Comparison of ENCODE assay signal across 9 mouse cellular contexts in genomic region chr6:51171761-51172160, GRCm38 (mm10).
DNase-seq lines count a peak whose midpoint lies in the region; ATAC-seq and TF ChIP-seq lines count a peak whose summit lies in the region.
"Had no signal": no experiment of that assay in that cellular context is flagged by ENCODE, and none has a peak within 500 bp of the region (broad histone marks: within the 10 kb centered on the region; RNA-seq: fewer than 3 reads in every experiment).

No protein-coding gene starts in this region.

- peaks cover 7% of the 10 kb centered on the region for H3K4me1 ChIP-seq in forebrain, embryonic 11.5 days (replicated peaks; ENCODE audit: control insufficient read depth, insufficient read depth, low read length)
- peaks cover 47% of the 10 kb centered on the region for H3K4me1 ChIP-seq in limb, embryonic 13.5 days
- peaks cover 4% of the 10 kb centered on the region; the same call in 1 of the 2 replicates for H3K4me1 ChIP-seq in midbrain, postnatal 0 days (ENCODE audit: insufficient read depth, low read length)

- intact Hi-C loops in left cerebral cortex, postnatal 4 days (cut with DNase I), result loop anchor here (5.0 kb wide), 1 partner anchor 1051 kb away; the partner anchor contains the start of gene Hoxa7

- no peak for TF ChIP-seq CTCF in midbrain, postnatal 0 days (IDR thresholded peaks at IDR 0.05)

- peaks cover 48% of the 10 kb centered on the region for H3K27me3 ChIP-seq in forebrain, embryonic 11.5 days (ENCODE audit: control insufficient read depth, insufficient read depth, low read length)
- H3K27me3 ChIP-seq in limb, embryonic 13.5 days, result no peaks in the 10 kb centered on the region
- H3K27me3 ChIP-seq in midbrain, postnatal 0 days (ENCODE audit: insufficient read depth, low read length), result peaks cover 43% of the 10 kb centered on the region
- H3K27me3 ChIP-seq: Patski had no signal

- under 1% methylated on average over 22 of the region's 22 CpGs for WGBS in forebrain, embryonic 11.5 days
- under 1% methylated on average over 22 of the region's 22 CpGs for WGBS in limb, embryonic 13.5 days
- 5% methylated on average over 22 of the region's 22 CpGs for WGBS in midbrain, postnatal 0 days

- DNase-seq in left cerebral cortex, postnatal 4 days, result peak; percentile 57
- DNase-seq in left cerebral cortex, adult 18-20 months (ENCODE audit: low spot score in 2 of 2), result no peak
- DNase-seq in forebrain, embryonic 11.5 days (ENCODE audit: low spot score), result peak; percentile 79
- peak; percentile 82 for DNase-seq in heart, postnatal 4 days
- peak; percentile 42 for DNase-seq in midbrain, postnatal 0 days (ENCODE audit: low spot score)
- no peak for DNase-seq in thymus, postnatal 0 days (ENCODE audit: low spot score)

- H3K36me3 ChIP-seq in forebrain, embryonic 11.5 days (ENCODE audit: control insufficient read depth, insufficient read depth, low read length), result no peaks in the 10 kb centered on the region
- H3K36me3 ChIP-seq in limb, embryonic 13.5 days, result no peaks in the 10 kb centered on the region
- H3K36me3 ChIP-seq in midbrain, postnatal 0 days (ENCODE audit: insufficient read depth, low read length), result no peaks in the 10 kb centered on the region

- H3K9me3 ChIP-seq in forebrain, embryonic 11.5 days (ENCODE audit: control insufficient read depth, low read length), result no peaks in the 10 kb centered on the region
- no peaks in the 10 kb centered on the region for H3K9me3 ChIP-seq in limb, embryonic 13.5 days
- H3K9me3 ChIP-seq in midbrain, postnatal 0 days (ENCODE audit: low read length), result no peaks in the 10 kb centered on the region

- no peak overlapping the region for H3K9ac ChIP-seq in forebrain, embryonic 11.5 days (ENCODE audit: low read length)
- H3K9ac ChIP-seq in limb, embryonic 13.5 days, result peak overlapping the region; percentile 68
- H3K9ac ChIP-seq in midbrain, postnatal 0 days (replicated peaks; ENCODE audit: low read length, poor library complexity, severe bottlenecking), result no peak overlapping the region

- peak overlapping the region; percentile 13; the same call in 1 of the 2 replicates for H3K4me2 ChIP-seq in forebrain, embryonic 11.5 days (ENCODE audit: low read depth, low read length, severe bottlenecking)
- peak overlapping the region; percentile 83 for H3K4me2 ChIP-seq in limb, embryonic 13.5 days (replicated peaks)
- 0 out of 2 replicates have a peak overlapping the region, but pooled peaks have one; percentile 28 for H3K4me2 ChIP-seq in midbrain, postnatal 0 days (ENCODE audit: low read depth, low read length, poor library complexity, severe bottlenecking)

- no peak overlapping the region for H3K27ac ChIP-seq in forebrain, embryonic 11.5 days (ENCODE audit: low read depth, low read length)
- peak overlapping the region; percentile 92 for H3K27ac ChIP-seq in limb, embryonic 13.5 days
- H3K27ac ChIP-seq in midbrain, postnatal 0 days (ENCODE audit: low read depth, low read length), result no peak overlapping the region

- ATAC-seq in forebrain, embryonic 11.5 days (replicated peaks; ENCODE audit: low FRiP score), result no peak
- ATAC-seq in limb, embryonic 13.5 days (ENCODE audit: low FRiP score, low read depth), result no peak
- ATAC-seq in midbrain, postnatal 0 days (ENCODE audit: low FRiP score), result no peak
- ATAC-seq in megakaryocyte-erythroid progenitor cell, adult 5-6 weeks (replicated peaks; ENCODE audit: low FRiP score, low TSS enrichment, poor library complexity, severe bottlenecking), result no peak
- ATAC-seq: Patski had no signal

- 0 out of 2 replicates have a peak overlapping the region, but pooled peaks have one; percentile 1 for H3K4me3 ChIP-seq in forebrain, embryonic 11.5 days (ENCODE audit: low read depth, low read length)
- H3K4me3 ChIP-seq in limb, embryonic 13.5 days, result peak overlapping the region; percentile 43
- H3K4me3 ChIP-seq in midbrain, postnatal 0 days (ENCODE audit: low read depth, low read length), result no peak overlapping the region

Comparison
In these comparisons a context has a peak if more than half of its experiments do, and no peak if none do; other contexts are left out.
1. DNase-seq: peak in left cerebral cortex, postnatal 4 days (single experiment), forebrain, embryonic 11.5 days (single experiment), heart, postnatal 4 days (single experiment) and midbrain, postnatal 0 days (single experiment); none in left cerebral cortex, adult 18-20 months (0 of 2) and thymus, postnatal 0 days (single experiment).
2. H3K4me2 ChIP-seq: peak in every context shown above with its lines; median percentile 83 in limb, embryonic 13.5 days; 28 in midbrain, postnatal 0 days; 13 in forebrain, embryonic 11.5 days.